Mouse (Mus musculus) ES-E14 (cell line): ENCODE measurements around the gene Nid1.

Experiments
- MAFK ChIP-seq: IDR thresholded peaks from 2 replicates; pipeline ENCODE4 v1.6.1; 2014; ENCODE audit warnings: mild to moderate bottlenecking, low read depth, low read length, inconsistent platforms; ENCODE audit not compliant: insufficient read depth
- ZC3H11A ChIP-seq: IDR thresholded peaks from 2 replicates; pipeline ENCODE4 v1.6.1; 2012; ENCODE audit warnings: low read depth, mild to moderate bottlenecking, inconsistent platforms, low read length, borderline replicate concordance
- ZNF384 ChIP-seq: IDR thresholded peaks from 2 replicates; pipeline ENCODE4 v1.6.1; 2012; ENCODE audit warnings: low read depth, low read length, inconsistent platforms

DNA sequence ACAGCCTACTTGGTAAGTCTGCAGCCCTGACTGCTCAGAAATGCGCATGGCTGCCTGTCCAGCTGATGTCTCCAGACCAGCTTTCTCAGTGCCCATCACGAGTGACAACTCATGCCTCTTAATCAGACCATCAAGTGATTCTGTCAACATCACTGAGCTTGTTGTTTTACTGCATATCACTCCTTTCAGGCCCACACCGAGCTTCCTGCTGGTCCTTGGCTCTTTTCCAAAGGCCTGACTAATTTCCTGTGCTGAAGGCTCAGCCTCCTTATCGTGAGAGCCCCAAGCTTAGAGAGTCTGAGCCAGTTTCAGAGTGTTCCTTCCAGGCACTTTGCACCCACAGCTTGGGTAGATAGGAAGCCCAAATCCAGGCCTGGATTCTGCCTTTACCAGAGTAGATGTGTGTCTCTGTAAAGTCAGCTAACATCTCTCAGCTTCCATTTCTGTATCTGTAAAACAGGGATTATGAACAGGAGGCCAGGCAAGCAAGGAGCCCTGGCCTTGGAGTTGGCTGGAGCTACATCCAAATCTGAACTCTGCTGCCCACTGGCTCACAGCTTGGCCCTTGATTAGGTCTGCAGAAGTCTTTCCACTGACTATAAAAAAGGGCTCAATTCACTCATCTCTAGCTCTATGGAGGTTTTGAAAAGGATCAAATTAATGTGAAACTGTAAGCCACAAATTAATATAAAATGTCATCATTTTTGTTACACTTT lies 101.4 kb downstream of the Nid1 start:
- TF ChIP-seq ZC3H11A: no peak
- no peak for TF ChIP-seq MAFK
- TF ChIP-seq ZNF384: no peak
